In the genomic region with DNA sequence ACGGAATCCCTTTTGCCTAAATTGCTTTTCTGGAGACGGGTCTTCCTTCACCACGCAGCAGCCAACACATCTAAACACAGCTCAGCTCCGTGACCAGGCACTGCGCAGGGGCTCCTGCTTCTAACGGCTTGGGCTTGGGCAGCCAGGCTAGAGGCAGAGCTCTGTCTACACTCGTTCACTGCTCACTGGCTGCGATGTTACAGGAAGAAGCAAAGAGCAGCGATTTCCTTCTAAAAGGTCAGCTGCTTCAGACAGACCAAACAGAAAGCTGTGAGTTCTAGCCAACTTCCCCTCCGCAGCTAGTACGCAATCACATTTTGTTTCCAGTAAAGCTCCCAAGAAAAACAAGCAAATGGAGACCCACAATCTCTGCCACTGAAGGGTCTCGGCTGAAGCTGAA, we compare ENCODE assay signal across 11 mouse cellular contexts. TPM values are rescaled to one million over a fixed set of nuclear protein-coding genes. Genes with fewer than 3 reads are reported as not detected.
DNase-seq lines count a peak whose midpoint lies in the region; ATAC-seq and TF ChIP-seq lines count a peak whose summit lies in the region.
"Had no signal": no experiment of that assay in that cellular context is flagged by ENCODE, and none has a peak within 500 bp of the region (broad histone marks: within the 10 kb centered on the region; RNA-seq: fewer than 3 reads in every experiment).

No protein-coding gene starts in this region.

- peak; percentile 88 for ATAC-seq in lung, postnatal 0 days
- ATAC-seq in stomach, postnatal 0 days (ENCODE audit: low FRiP score, low TSS enrichment), result no peak
- ATAC-seq in hindbrain, embryonic 12.5 days (ENCODE audit: low FRiP score), result no peak

- no peak overlapping the region for H3K4me3 ChIP-seq in cerebellum, adult 2 months (replicated peaks; ENCODE audit: insufficient read depth, low read depth, low read length)
- H3K4me3 ChIP-seq in lung, postnatal 0 days (ENCODE audit: low read depth, low read length), result peak overlapping the region; percentile 14
- H3K4me3 ChIP-seq in stomach, postnatal 0 days (ENCODE audit: low read depth, low read length), result no peak overlapping the region
- no peak overlapping the region for H3K4me3 ChIP-seq in hindbrain, embryonic 12.5 days
- H3K4me3 ChIP-seq: embryonic facial prominence, embryonic 12.5 days; neural tube, embryonic 12.5 days had no signal

- no peak for TF ChIP-seq EP300 in lung, postnatal 0 days (IDR thresholded peaks at IDR 0.05)
- no peak for TF ChIP-seq EP300 in stomach, postnatal 0 days (optimal IDR thresholded peaks at IDR 0.05)

- H3K36me3 ChIP-seq in lung, postnatal 0 days (ENCODE audit: insufficient read depth, low read length), result no peaks in the 10 kb centered on the region
- no peaks in the 10 kb centered on the region for H3K36me3 ChIP-seq in stomach, postnatal 0 days (ENCODE audit: control insufficient read depth, insufficient read depth, low read length)
- no peaks in the 10 kb centered on the region for H3K36me3 ChIP-seq in hindbrain, embryonic 12.5 days
- H3K36me3 ChIP-seq: embryonic facial prominence, embryonic 12.5 days; neural tube, embryonic 12.5 days had no signal

- no peaks in the 10 kb centered on the region for H3K9me3 ChIP-seq in lung, postnatal 0 days (ENCODE audit: low read length)
- H3K9me3 ChIP-seq in stomach, postnatal 0 days (ENCODE audit: control insufficient read depth, low read length), result no peaks in the 10 kb centered on the region
- no peaks in the 10 kb centered on the region for H3K9me3 ChIP-seq in hindbrain, embryonic 12.5 days (replicated peaks)
- H3K9me3 ChIP-seq: embryonic facial prominence, embryonic 12.5 days; neural tube, embryonic 12.5 days had no signal

- peak overlapping the region; percentile 37; the same call in 1 of the 2 replicates for H3K4me2 ChIP-seq in lung, postnatal 0 days (replicated peaks; ENCODE audit: low read depth, low read length)
- H3K4me2 ChIP-seq in stomach, postnatal 0 days (replicated peaks; ENCODE audit: low read depth), result peak overlapping the region; percentile 29; the same call in 1 of the 2 replicates
- H3K4me2 ChIP-seq in hindbrain, embryonic 12.5 days (replicated peaks), result no peak overlapping the region
- H3K4me2 ChIP-seq: embryonic facial prominence, embryonic 12.5 days; neural tube, embryonic 12.5 days had no signal

- DNase-seq in cerebellum, adult 2 months, result peak; percentile 52 to 54
- no peak for DNase-seq in cerebellum, adult 9-11 months
- peak; percentile 98 for DNase-seq in heart, adult 11 months
- DNase-seq in kidney, adult 8-10 months, result peak; percentile 41 to 52
- DNase-seq in lung, postnatal 0 days (ENCODE audit: low spot score), result peak; percentile 84
- DNase-seq in stomach, postnatal 0 days (ENCODE audit: low spot score), result no peak
- DNase-seq in embryo, embryonic 10.5 days (ENCODE audit: low spot score), result no peak

- peaks cover 41% of the 10 kb centered on the region for H3K4me1 ChIP-seq in cerebellum, adult 2 months (ENCODE audit: control insufficient read depth, insufficient read depth, low read length)
- H3K4me1 ChIP-seq in lung, postnatal 0 days (ENCODE audit: insufficient read depth, low read depth, low read length), result no peaks in the 10 kb centered on the region; the same call in 1 of the 2 replicates
- H3K4me1 ChIP-seq in stomach, postnatal 0 days (replicated peaks; ENCODE audit: control insufficient read depth, insufficient read depth), result no peaks in the 10 kb centered on the region
- H3K4me1 ChIP-seq in hindbrain, embryonic 12.5 days, result peaks cover 3% of the 10 kb centered on the region; the same call in 1 of the 2 replicates

- H3K27ac ChIP-seq in cerebellum, adult 2 months (ENCODE audit: insufficient read depth, low read length), result no peak overlapping the region
- peak overlapping the region; percentile 63; the same call in 1 of the 2 replicates for H3K27ac ChIP-seq in lung, postnatal 0 days (ENCODE audit: low read length)
- H3K27ac ChIP-seq in stomach, postnatal 0 days (replicated peaks), result 0 out of 2 replicates have a peak overlapping the region, but pooled peaks have one; percentile 26
- H3K27ac ChIP-seq in hindbrain, embryonic 12.5 days, result no peak overlapping the region; the same call in 1 of the 2 replicates
- H3K27ac ChIP-seq: embryonic facial prominence, embryonic 12.5 days; neural tube, embryonic 12.5 days had no signal

- TF ChIP-seq CTCF in cerebellum, adult 2 months (IDR thresholded peaks at IDR 0.05; ENCODE audit: borderline replicate concordance, insufficient read depth, low read depth, low read length), result no peak
- TF ChIP-seq CTCF in lung, postnatal 0 days (IDR thresholded peaks at IDR 0.05), result no peak
- TF ChIP-seq CTCF in stomach, postnatal 0 days (IDR thresholded peaks at IDR 0.05; ENCODE audit: low read depth), result no peak

- TF ChIP-seq POLR2A in cerebellum, adult 2 months (IDR thresholded peaks at IDR 0.05; ENCODE audit: borderline replicate concordance, insufficient read depth, low read length), result no peak

- H3K27me3 ChIP-seq in cerebellum, adult 2 months (ENCODE audit: control insufficient read depth, insufficient read depth, low read length), result no peaks in the 10 kb centered on the region
- H3K27me3 ChIP-seq in lung, postnatal 0 days (replicated peaks; ENCODE audit: insufficient read depth, low read length), result no peaks in the 10 kb centered on the region
- no peaks in the 10 kb centered on the region for H3K27me3 ChIP-seq in stomach, postnatal 0 days (ENCODE audit: control insufficient read depth, insufficient read depth, low read length)
- no peaks in the 10 kb centered on the region for H3K27me3 ChIP-seq in hindbrain, embryonic 12.5 days
- H3K27me3 ChIP-seq: CH12.LX; embryonic facial prominence, embryonic 12.5 days; neural tube, embryonic 12.5 days had no signal

- no peak overlapping the region for H3K9ac ChIP-seq in lung, postnatal 0 days (replicated peaks; ENCODE audit: low read depth)
- H3K9ac ChIP-seq in stomach, postnatal 0 days (ENCODE audit: low read length), result no peak overlapping the region
- no peak overlapping the region for H3K9ac ChIP-seq in hindbrain, embryonic 12.5 days
- H3K9ac ChIP-seq: embryonic facial prominence, embryonic 12.5 days; neural tube, embryonic 12.5 days had no signal

- 53% methylated on average over 12 of the region's 12 CpGs for WGBS in cerebellum, adult 2 months
- WGBS in lung, postnatal 0 days, result 25% methylated on average over 12 of the region's 12 CpGs
- WGBS in stomach, postnatal 0 days, result 47% methylated on average over 12 of the region's 12 CpGs
- WGBS in hindbrain, embryonic 12.5 days, result 80% methylated on average over 12 of the region's 12 CpGs

RNA-seq across cellular contexts. Expression of a gene that starts 28.2 kb away (rescaled TPM):
- 33.6 and 37.5 TPM in 2 replicates for polyA plus RNA-seq in cerebellum, adult 2 months (2012; rRNA removed)
- 17.9 and 21.4 TPM in 2 replicates for polyA plus RNA-seq in lung, postnatal 0 days (2015; fragmentation: Nextera tagmentation; extraction: Ambion mirVana)
- 16.1 and 17.3 TPM in 2 replicates for polyA plus RNA-seq in stomach, postnatal 0 days (2015; fragmentation: Nextera tagmentation; extraction: Ambion mirVana)
- polyA plus RNA-seq in hindbrain, embryonic 12.5 days (2016; fragmentation: Nextera tagmentation; extraction: Ambion mirVana), result 17.3 and 20.5 TPM in 2 replicates

RNA-seq across cellular contexts. Expression of a gene that starts 36.8 kb away (rescaled TPM):
- 3.0 and 4.0 TPM in 2 replicates for polyA plus RNA-seq in cerebellum, adult 2 months (2012; rRNA removed)
- polyA plus RNA-seq in lung, postnatal 0 days (2015; fragmentation: Nextera tagmentation; extraction: Ambion mirVana), result 6.2 and 7.1 TPM in 2 replicates
- polyA plus RNA-seq in stomach, postnatal 0 days (2015; fragmentation: Nextera tagmentation; extraction: Ambion mirVana), result 13.0 and 13.5 TPM in 2 replicates
- 1.4 and 2.8 TPM in 2 replicates for polyA plus RNA-seq in hindbrain, embryonic 12.5 days (2016; fragmentation: Nextera tagmentation; extraction: Ambion mirVana)

RNA-seq across cellular contexts. Expression of a gene that starts 51.6 kb away (rescaled TPM):
- polyA plus RNA-seq in cerebellum, adult 2 months (2012; rRNA removed), result 8.9 and 11.6 TPM in 2 replicates
- polyA plus RNA-seq in lung, postnatal 0 days (2015; fragmentation: Nextera tagmentation; extraction: Ambion mirVana), result 4.9 and 6.4 TPM in 2 replicates
- 3.6 and 3.9 TPM in 2 replicates for polyA plus RNA-seq in stomach, postnatal 0 days (2015; fragmentation: Nextera tagmentation; extraction: Ambion mirVana)
- 4.4 and 4.7 TPM in 2 replicates for polyA plus RNA-seq in hindbrain, embryonic 12.5 days (2016; fragmentation: Nextera tagmentation; extraction: Ambion mirVana)

RNA-seq across cellular contexts. Expression of a gene that starts 59.6 kb away (rescaled TPM):
- 0.22 TPM in 1 of 2 replicates, not detected in the other for polyA plus RNA-seq in cerebellum, adult 2 months (2012; rRNA removed)
- not detected in 2 replicates for polyA plus RNA-seq in lung, postnatal 0 days (2015; fragmentation: Nextera tagmentation; extraction: Ambion mirVana)
- polyA plus RNA-seq in stomach, postnatal 0 days (2015; fragmentation: Nextera tagmentation; extraction: Ambion mirVana), result not detected in 2 replicates
- not detected in 2 replicates for polyA plus RNA-seq in hindbrain, embryonic 12.5 days (2016; fragmentation: Nextera tagmentation; extraction: Ambion mirVana)
- polyA plus RNA-seq: embryonic facial prominence, embryonic 12.5 days had no signal

Comparison
In these comparisons a context has a peak if more than half of its experiments do, and no peak if none do; other contexts are left out.
1. DNase-seq: peak in cerebellum, adult 2 months (2 of 2), heart, adult 11 months (single experiment), kidney, adult 8-10 months (2 of 2) and lung, postnatal 0 days (single experiment); none in cerebellum, adult 9-11 months (single experiment), stomach, postnatal 0 days (single experiment) and embryo, embryonic 10.5 days (single experiment).
2. H3K27ac ChIP-seq: peak in lung, postnatal 0 days (single experiment) and stomach, postnatal 0 days (single experiment); none in cerebellum, adult 2 months (single experiment) and hindbrain, embryonic 12.5 days (single experiment).